Mouse (Mus musculus) cortical plate, adult 2 months (tissue): ENCODE results near the gene Fam98c.
"Not testable (repeated sequence)": the region's sequence is repeated elsewhere in the genome, so short reads cannot be mapped to it uniquely, and the experiment has no call there.

ENCODE experiments used
- CTCF ChIP-seq: fragments of 200-500 bp; IDR thresholded peaks from 2 replicates; pipeline ENCODE4 v1.5.1; 2011; ENCODE audit warnings: mild to moderate bottlenecking, control low read depth, low read length; ENCODE audit not compliant: insufficient read depth; ENCODE audit errors: extremely low read depth
- POLR2A ChIP-seq: fragments of 200-500 bp; IDR thresholded peaks from 2 replicates; pipeline ENCODE4 v1.6.1; 2011; ENCODE audit warnings: mild to moderate bottlenecking, low read length, control low read depth; ENCODE audit not compliant: insufficient read depth; ENCODE audit errors: extremely low read depth

DNA sequence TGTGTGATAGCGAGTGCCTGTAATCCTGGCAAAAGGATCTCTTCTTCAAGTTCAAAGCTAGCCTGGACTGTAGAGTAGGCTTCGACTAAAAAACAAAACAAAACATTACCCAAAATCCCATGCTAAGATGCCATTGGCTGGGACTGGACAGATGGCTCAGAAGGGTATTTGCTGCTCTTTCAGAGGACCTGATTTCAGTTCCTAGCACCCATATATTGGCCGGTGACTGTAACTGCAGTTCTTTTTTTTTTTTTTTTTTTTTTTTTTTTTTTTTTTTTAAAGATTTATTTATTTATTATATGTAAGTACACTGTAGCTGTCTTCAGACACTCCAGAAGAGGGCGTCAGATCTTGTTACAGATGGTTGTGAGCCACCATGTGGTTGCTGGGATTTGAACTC lies 16.8 kb downstream of the Fam98c start:
- not testable (repeated sequence) for TF ChIP-seq CTCF, POLR2A
